Mouse (Mus musculus) neural tube, embryonic 11.5 days (tissue): ENCODE results near the gene Cops7b. TPM values are rescaled to one million over a fixed set of nuclear protein-coding genes. Genes with fewer than 3 reads are reported as not detected.

Source experiments
- microRNA-seq: library from miRNA; unstranded; fragments of <30 nt; microRNA quantifications from one replicate; pipeline ENCODE4, GENCODE M21; 2016
- polyA plus RNA-seq: library from polyadenylated mRNA; unstranded; fragments of >200 nt; fragmentation: Nextera tagmentation; extraction: Ambion mirVana; gene quantifications from 2 replicates; pipeline ENCODE4 v1.2.1, GENCODE M21; 2014

Gene Cops7b
- polyA plus RNA-seq, 1 experiment from 2014 or later: 65.4 TPM

Small RNAs within 50 kb of the gene (microRNA-seq; reads per million reads assigned to microRNA genes)
- gene Gm22955: not detected

Other genes with a start within 250 kb of the Cops7b start
- gene Ncl, start 223.5 kb upstream of the Cops7b start, polyA plus RNA-seq: 368 and 376 TPM in 2 replicates
- gene Nmur1, start 156.7 kb upstream of the Cops7b start, polyA plus RNA-seq: 0.35 TPM in 1 of 2 replicates, not detected in the other
- not detected in 2 replicates for gene Tex44, start 156.6 kb upstream of the Cops7b start, polyA plus RNA-seq
- 2,926 and 3,268 TPM in 2 replicates for gene Ptma, start 56.2 kb upstream of the Cops7b start, polyA plus RNA-seq
- gene Pde6d, start 275 bp upstream of the Cops7b start, polyA plus RNA-seq: 77.9 and 83.2 TPM in 2 replicates
- gene Nppc, start 87.7 kb downstream of the Cops7b start, polyA plus RNA-seq: 8.8 and 11.0 TPM in 2 replicates
- gene Dis3l2, start 120.9 kb downstream of the Cops7b start, polyA plus RNA-seq: 32.4 and 37.7 TPM in 2 replicates